Mouse (Mus musculus) G1E-ER4 (cell line): ENCODE measurements at regions not wholly inside any gene's neighbourhood (a gene's known extent, or its start where the extent isn't known, plus 50 kb on each side); places are given as distances from the start of the nearest gene placed in this dataset.

Source experiments
- GATA1 ChIP-seq: IDR thresholded peaks from one replicate; pipeline ENCODE4 v1.8.0; 2012; ENCODE audit warnings: low read length, inconsistent platforms

DNA sequence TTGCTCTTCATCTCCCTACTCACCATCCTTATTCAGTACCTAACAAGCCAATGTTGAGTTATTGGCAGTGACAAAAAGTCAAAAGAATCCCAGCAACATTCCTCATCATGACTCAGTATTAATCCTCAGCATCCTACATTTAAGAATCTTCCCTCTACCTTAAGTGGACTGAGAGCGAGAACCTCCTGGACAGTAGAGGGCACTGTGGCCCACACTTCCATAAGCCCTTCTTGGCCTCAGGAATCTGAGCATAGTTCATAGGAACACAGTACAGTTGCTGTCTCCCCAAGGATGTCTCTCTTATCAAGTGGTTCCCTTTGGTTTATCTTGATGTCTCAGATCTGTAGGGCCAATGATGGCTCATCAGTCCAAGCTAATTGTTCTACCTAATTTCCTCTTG lies 60.5 kb upstream of the Ankfn1 start:
- TF ChIP-seq GATA1, result no peak

DNA sequence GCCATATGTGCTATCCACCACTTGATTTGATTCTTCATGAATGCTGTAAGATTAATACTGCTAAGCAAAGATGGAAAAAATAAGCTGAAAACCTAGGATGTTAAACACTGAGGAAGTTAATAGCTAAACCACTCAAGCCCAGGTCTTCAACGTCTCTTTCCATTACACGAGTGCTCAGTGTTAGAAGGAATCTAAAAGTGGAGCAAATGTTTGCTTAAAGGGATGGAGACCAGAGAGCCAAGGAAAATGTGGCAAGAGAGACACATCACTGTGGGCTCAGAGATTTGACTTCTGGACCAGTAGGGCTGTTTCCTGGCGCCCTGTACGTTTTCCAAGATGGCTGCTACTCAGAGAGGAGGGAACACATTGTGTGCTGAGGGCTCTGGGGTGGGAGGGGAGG lies 59.4 kb upstream of the Ankfn1 start:
- no peak for TF ChIP-seq GATA1

DNA sequence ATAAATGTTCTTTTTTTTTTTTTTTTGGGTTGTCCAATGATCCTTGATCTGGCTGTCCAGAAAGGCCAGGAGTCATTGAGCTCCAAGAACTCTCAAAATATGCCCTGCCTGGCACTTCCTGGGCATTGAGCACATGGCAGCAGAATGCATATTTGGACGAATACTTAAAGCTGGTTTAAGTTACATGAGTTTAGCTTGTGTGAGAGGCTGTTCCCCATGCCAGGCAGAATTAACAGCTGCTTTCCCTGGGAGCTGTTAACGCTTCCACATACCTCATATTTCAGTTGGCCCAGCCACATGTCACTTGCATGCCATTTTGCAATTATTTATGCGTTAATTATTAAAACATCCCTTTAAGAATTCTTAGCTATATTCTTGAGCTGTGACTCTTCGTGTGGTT lies 56.6 kb upstream of the Ankfn1 start:
- no peak for TF ChIP-seq GATA1

DNA sequence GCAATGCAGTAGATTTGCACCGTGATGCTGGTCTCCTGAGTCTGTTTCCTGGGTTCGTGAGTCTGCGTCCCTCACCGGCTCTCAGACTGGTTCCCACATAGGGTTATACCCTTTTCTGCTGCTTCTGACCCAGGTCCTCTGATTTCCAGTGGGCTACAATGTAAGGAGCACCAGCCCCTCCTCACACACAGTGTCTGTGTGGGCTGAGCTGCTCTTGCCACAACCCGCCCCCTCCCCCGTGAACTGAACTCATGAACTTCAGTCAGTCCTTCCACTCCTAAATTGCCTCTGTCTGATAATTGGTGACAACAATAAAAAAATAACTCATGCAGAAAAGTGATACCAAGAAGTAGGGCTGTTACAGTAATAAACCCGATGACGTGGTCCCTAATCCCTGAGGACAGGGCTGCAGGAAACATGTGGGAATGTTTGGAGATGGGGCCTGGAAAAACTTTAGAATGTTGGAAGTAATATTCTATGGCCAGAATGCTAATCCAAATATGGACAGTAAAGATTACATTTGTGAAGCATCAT lies 54.2 kb upstream of the Ankfn1 start:
- no peak for TF ChIP-seq GATA1
